Mouse (Mus musculus) ES-E14 (cell line): ENCODE data around the gene Neb. TPM values are rescaled to one million over a fixed set of nuclear protein-coding genes. Genes with fewer than 3 reads are reported as not detected.
A peak's percentile ranks its signal among the peaks of the same experiment; 100 is the strongest.

Source experiments
- DNase-seq: peaks from one replicate; pipeline ENCODE4 v3.0.0-alpha.2; 2013; ENCODE audit warnings: low read depth, low spot score
- H3K27ac ChIP-seq: 2 replicates; pipeline ENCODE4 v1.5.1; 2012; ENCODE audit warnings: low read depth, mild to moderate bottlenecking, low read length, moderate library complexity, mixed read lengths; ENCODE audit not compliant: poor library complexity, insufficient read depth, severe bottlenecking
- H3K36me3 ChIP-seq: 2 replicates; pipeline ENCODE4 v1.6.1; 2012; ENCODE audit warnings: mild to moderate bottlenecking, low read length, moderate library complexity, mixed read lengths; ENCODE audit not compliant: control insufficient read depth, poor library complexity, insufficient read depth, severe bottlenecking
- H3K4me1 ChIP-seq, 2 experiments: fragments of 150-350 bp in 1 of 2; sonication (generic) in 1 of 2; 2 replicates each; pipeline ENCODE4 v1.6.1; 2012; ENCODE audit warnings: low read length in 2 of 2, mild to moderate bottlenecking in 1 of 2, mixed read lengths in 1 of 2; ENCODE audit not compliant: control insufficient read depth in 2 of 2, insufficient read depth in 2 of 2, poor library complexity in 1 of 2
- H3K4me3 ChIP-seq, 2 experiments: fragments of 150-350 bp in 1 of 2; sonication (generic) in 1 of 2; 2 replicates each; pipeline ENCODE4 v1.5.1; 2012; ENCODE audit warnings: low read length in 2 of 2, low read depth in 1 of 2, mild to moderate bottlenecking in 1 of 2, mixed read lengths in 1 of 2; ENCODE audit not compliant: insufficient read depth in 1 of 2, poor library complexity in 1 of 2, severe bottlenecking in 1 of 2
- H3K9ac ChIP-seq: 2 replicates; pipeline ENCODE4 v1.6.1; 2012; ENCODE audit warnings: low read depth, mild to moderate bottlenecking, low read length, mixed read lengths; ENCODE audit not compliant: poor library complexity, insufficient read depth, severe bottlenecking
- H3K9me3 ChIP-seq: fragments of 150-350 bp; sonication (generic); 2 replicates; pipeline ENCODE4 v1.6.1; 2012; ENCODE audit warnings: low read depth, mild to moderate bottlenecking, low read length; ENCODE audit not compliant: control insufficient read depth, insufficient read depth
- CHD2 ChIP-seq: IDR thresholded peaks from 2 replicates; pipeline ENCODE4 v1.6.1; 2014; ENCODE audit warnings: mild to moderate bottlenecking, low read depth, low read length, inconsistent platforms
- HCFC1 ChIP-seq: IDR thresholded peaks from 2 replicates; pipeline ENCODE4 v1.6.1; 2012; ENCODE audit warnings: low read length, inconsistent platforms, borderline replicate concordance; ENCODE audit not compliant: insufficient read depth
- MAFK ChIP-seq: IDR thresholded peaks from 2 replicates; pipeline ENCODE4 v1.6.1; 2014; ENCODE audit warnings: mild to moderate bottlenecking, low read depth, low read length, inconsistent platforms; ENCODE audit not compliant: insufficient read depth
- ZC3H11A ChIP-seq: IDR thresholded peaks from 2 replicates; pipeline ENCODE4 v1.6.1; 2012; ENCODE audit warnings: low read depth, mild to moderate bottlenecking, inconsistent platforms, low read length, borderline replicate concordance
- ZNF384 ChIP-seq: IDR thresholded peaks from 2 replicates; pipeline ENCODE4 v1.6.1; 2012; ENCODE audit warnings: low read depth, low read length, inconsistent platforms
- in situ Hi-C, 2 experiments: fragments of 600-800 bp; cut with MboI; formaldehyde crosslinking; loops; one replicate each; pipeline ENCODE4 v1.15.1; 2025; ENCODE audit warnings: low sequenced_read_pairs in 2 of 2, inconsistent platforms in 1 of 2; ENCODE audit not compliant: unreplicated experiment in 2 of 2
- total RNA-seq: library from RNA; depleted of rRNA; stranded (reverse); fragments of 300-350 nt; gene quantifications from 2 replicates; pipeline ENCODE4 v1.2.3, GENCODE M21; 2012; rRNA removed

Gene Neb
- total RNA-seq, 1 experiment, result 5.1 TPM

GRCm38 (mm10) chr2:52114086-52114485, 264.2 kb downstream of the Neb start:
- in situ Hi-C loops, result no loop called here
- Histone ChIP-seq H3K27ac (no peak overlapping the region), H3K9ac (peak overlapping the region; percentile 12; the same call in 1 of the 2 replicates), H3K4me1 (no peaks in the 10 kb centered on the region), H3K36me3 (peaks cover 50% of the 10 kb centered on the region), H3K9me3 (no peaks in the 10 kb centered on the region), H3K4me3 (no peak overlapping the region)
- no peak for DNase-seq
- TF ChIP-seq CHD2 (no peak), MAFK (no peak), HCFC1 (no peak), ZNF384 (no peak), ZC3H11A (no peak)

Other genes with a start within 250 kb of the Neb start
- gene Arl5a, start 46.4 kb upstream of the Neb start, total RNA-seq, result 22.6 and 24.1 TPM in 2 replicates